Mouse (Mus musculus): ENCODE measurements around the gene Gm43518.

GRCm38 (mm10) chr5:123897352-123897751 is 29.9 kb upstream of the Gm43518 start:
- TF ChIP-seq CTCF (conservative IDR thresholded peaks at IDR 0.05; ENCODE audit: low read length) (no peak), NANOG (IDR thresholded peaks at IDR 0.05; ENCODE audit: borderline replicate concordance, low read length) (no peak), POU5F1 (IDR thresholded peaks at IDR 0.05; ENCODE audit: borderline replicate concordance, low read length) (no peak)
